Mouse (Mus musculus) bone marrow, adult 2 months (tissue): ENCODE data around the gene Ago3.

Experiments used
- CTCF ChIP-seq: fragments of 200-500 bp; IDR thresholded peaks from 2 replicates; pipeline ENCODE4 v1.5.1; 2011; ENCODE audit warnings: low read length, control low read depth; ENCODE audit not compliant: control insufficient read depth, insufficient read depth
- POLR2A ChIP-seq: fragments of 200-500 bp; IDR thresholded peaks from 2 replicates; pipeline ENCODE4 v1.6.1; 2011; ENCODE audit warnings: low read depth, mild to moderate bottlenecking, control low read depth, low read length, borderline replicate concordance; ENCODE audit not compliant: control insufficient read depth

DNA sequence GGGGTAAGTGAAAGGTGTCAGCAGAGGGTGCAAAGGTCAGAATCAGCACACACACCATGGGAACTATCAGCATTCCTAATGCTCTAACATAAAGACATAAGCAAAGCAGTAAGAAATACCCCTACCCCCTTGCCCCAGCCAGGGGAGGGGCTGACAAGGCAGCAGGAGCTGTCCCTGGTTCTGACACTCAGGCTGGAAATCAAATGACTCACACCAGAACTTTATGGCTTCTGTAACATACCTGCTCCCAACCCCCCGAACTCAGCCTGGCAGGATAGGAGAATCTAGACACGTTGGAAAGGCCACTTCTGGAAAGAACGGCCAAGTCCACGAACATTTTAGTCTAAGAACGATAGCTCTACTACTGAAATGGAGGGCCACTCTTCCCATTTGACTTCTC lies 43.7 kb upstream of the Ago3 start:
- TF ChIP-seq POLR2A = no peak
- TF ChIP-seq CTCF = no peak
